Mouse (Mus musculus) erythroblast, embryonic 14.5 days (primary cell): ENCODE measurements around the gene Umad1.

Experiments
- GATA1 ChIP-seq: IDR thresholded peaks from 2 replicates; pipeline ENCODE4 v1.6.1; 2012; ENCODE audit warnings: low read length, inconsistent platforms, mixed read lengths
- TAL1 ChIP-seq: IDR thresholded peaks from 3 replicates; pipeline ENCODE4 v1.6.1; 2012; ENCODE audit warnings: low read length, inconsistent platforms, mixed read lengths

- TF ChIP-seq GATA1 (no peak), TAL1 (no peak)
Measured at GRCm38 (mm10) chr6:8455599-8455998, 196.5 kb downstream of the Umad1 start.
